Mouse (Mus musculus) brown adipose tissue, adult 24 weeks (tissue): ENCODE measurements around the gene Wdr43. TPM values are rescaled to one million over a fixed set of nuclear protein-coding genes. Genes with fewer than 3 reads are reported as not detected.

Experiments
- H3K27ac ChIP-seq: fragments of 200-500 bp; replicated peaks from 2 replicates; pipeline ENCODE4 v1.5.1; 2012; ENCODE audit warnings: low read depth, mild to moderate bottlenecking, low read length
- H3K4me1 ChIP-seq: fragments of 200-500 bp; 2 replicates; pipeline ENCODE4 v1.6.1; 2012; ENCODE audit warnings: low read length, mixed read lengths; ENCODE audit not compliant: control insufficient read depth, insufficient read depth, insufficient read length
- H3K4me3 ChIP-seq: fragments of 200-500 bp; 2 replicates; pipeline ENCODE4 v1.5.1; 2012; ENCODE audit warnings: low read depth, mild to moderate bottlenecking, low read length, moderate library complexity; ENCODE audit not compliant: insufficient read depth
- polyA plus RNA-seq: library from polyadenylated mRNA; stranded (reverse); fragments of >200 nt; gene quantifications from 2 replicates; pipeline ENCODE4 v1.2.4, GENCODE M21; 2012; ENCODE audit not compliant: missing spikeins, insufficient read depth, insufficient read length

The Wdr43 gene
- polyA plus RNA-seq, 1 experiment: 16.5 TPM

- Histone ChIP-seq H3K27ac (no peak overlapping the region), H3K4me1 (no peaks in the 10 kb centered on the region), H3K4me3 (no peak overlapping the region)
Measured at GRCm38 (mm10) chr17:71642190-71642589, 26.5 kb downstream of the Wdr43 start.

- no peaks in the 10 kb centered on the region for H3K4me1 ChIP-seq
- no peak overlapping the region for H3K4me3 ChIP-seq
- H3K27ac ChIP-seq: no peak overlapping the region
Measured at GRCm38 (mm10) chr17:71650011-71650410, 34.3 kb downstream of the Wdr43 start.

GRCm38 (mm10) chr17:71652495-71652894, 36.8 kb downstream of the Wdr43 start:
- Histone ChIP-seq H3K27ac (no peak overlapping the region), H3K4me3 (no peak overlapping the region), H3K4me1 (no peaks in the 10 kb centered on the region)

- no peaks in the 10 kb centered on the region for H3K4me1 ChIP-seq
- H3K4me3 ChIP-seq: no peak overlapping the region
- H3K27ac ChIP-seq: no peak overlapping the region
Measured at GRCm38 (mm10) chr17:71652934-71653333, 37.2 kb downstream of the Wdr43 start.

GRCm38 (mm10) chr17:71657521-71657920, 41.8 kb downstream of the Wdr43 start:
- no peak overlapping the region for H3K4me3 ChIP-seq
- no peak overlapping the region for H3K27ac ChIP-seq
- no peaks in the 10 kb centered on the region for H3K4me1 ChIP-seq

GRCm38 (mm10) chr17:71658666-71659065, 43.0 kb downstream of the Wdr43 start:
- Histone ChIP-seq H3K4me1 (no peaks in the 10 kb centered on the region), H3K4me3 (no peak overlapping the region), H3K27ac (no peak overlapping the region)

- Histone ChIP-seq H3K4me1 (no peaks in the 10 kb centered on the region), H3K27ac (no peak overlapping the region), H3K4me3 (no peak overlapping the region)
Measured at GRCm38 (mm10) chr17:71660390-71660789, 44.7 kb downstream of the Wdr43 start.

- Histone ChIP-seq H3K27ac (no peak overlapping the region), H3K4me1 (no peaks in the 10 kb centered on the region), H3K4me3 (peak overlapping the region; percentile 38)
Measured at GRCm38 (mm10) chr17:71662751-71663250, 47.1 kb downstream of the Wdr43 start.

GRCm38 (mm10) chr17:71663491-71663890, 47.8 kb downstream of the Wdr43 start:
- Histone ChIP-seq H3K4me1 (no peaks in the 10 kb centered on the region), H3K27ac (no peak overlapping the region), H3K4me3 (no peak overlapping the region)

GRCm38 (mm10) chr17:71664172-71664571, 48.5 kb downstream of the Wdr43 start:
- no peaks in the 10 kb centered on the region for H3K4me1 ChIP-seq
- H3K4me3 ChIP-seq: no peak overlapping the region
- no peak overlapping the region for H3K27ac ChIP-seq

- Histone ChIP-seq H3K4me1 (no peaks in the 10 kb centered on the region), H3K4me3 (no peak overlapping the region), H3K27ac (no peak overlapping the region)
Measured at GRCm38 (mm10) chr17:71665201-71665600, 49.5 kb downstream of the Wdr43 start.

- no peaks in the 10 kb centered on the region for H3K4me1 ChIP-seq
- H3K4me3 ChIP-seq: no peak overlapping the region
- no peak overlapping the region for H3K27ac ChIP-seq
Measured at GRCm38 (mm10) chr17:71669511-71669910, 53.8 kb downstream of the Wdr43 start.

- Histone ChIP-seq H3K27ac (no peak overlapping the region), H3K4me3 (no peak overlapping the region), H3K4me1 (no peaks in the 10 kb centered on the region)
Measured at GRCm38 (mm10) chr17:71671840-71672546, 56.3 kb downstream of the Wdr43 start.

- Histone ChIP-seq H3K4me3 (no peak within 1 kb of the TSS), H3K27ac (no peak within 1 kb of the TSS), H3K4me1 (no peaks in the 10 kb centered on the region)
Measured at GRCm38 (mm10) chr17:71673092-71673491, 57.4 kb downstream of the Wdr43 start, which contains the start of gene Togaram2. Togaram2 (plus strand) TSS chr17:71673261.

- Histone ChIP-seq H3K4me3 (no peak overlapping the region), H3K4me1 (no peaks in the 10 kb centered on the region), H3K27ac (no peak overlapping the region)
Measured at GRCm38 (mm10) chr17:71673936-71674335, 58.2 kb downstream of the Wdr43 start.

- H3K4me3 ChIP-seq: no peak overlapping the region
- H3K4me1 ChIP-seq: no peaks in the 10 kb centered on the region
- no peak overlapping the region for H3K27ac ChIP-seq
Measured at GRCm38 (mm10) chr17:71674886-71675285, 59.2 kb downstream of the Wdr43 start.
